Mouse (Mus musculus): ENCODE measurements around the gene Cpb1.

DNA sequence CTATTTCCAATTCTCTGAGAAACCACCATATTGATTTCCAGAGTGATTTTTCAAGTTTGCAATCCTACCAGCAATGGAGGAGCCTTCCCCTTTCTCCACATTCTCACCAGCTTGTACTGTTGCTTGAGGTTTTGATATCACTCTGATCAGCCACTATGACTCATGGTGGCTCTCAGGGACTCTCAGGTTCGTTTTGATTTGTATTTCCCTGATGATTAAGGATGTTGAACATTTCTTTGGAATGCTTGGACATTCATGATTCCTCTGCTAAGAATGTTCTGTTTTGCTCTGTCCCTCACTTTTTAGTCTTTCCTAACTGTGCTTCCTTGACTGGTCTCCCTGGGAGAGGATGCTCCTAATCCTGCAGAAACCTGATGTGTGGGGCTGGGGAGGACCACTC, 6.3 kb upstream of the Cpb1 start:
- TF ChIP-seq POLR2A (IDR thresholded peaks at IDR 0.05; ENCODE audit: insufficient read length, low read depth) (no peak), SRF (IDR thresholded peaks at IDR 0.05; ENCODE audit: control insufficient read depth, insufficient read length, low read depth) (no peak), TCF12 (IDR thresholded peaks at IDR 0.05; ENCODE audit: insufficient read depth, poor library complexity, severe bottlenecking) (no peak), MAX (IDR thresholded peaks at IDR 0.05; ENCODE audit: low read depth) (no peak), CEBPB (IDR thresholded peaks at IDR 0.05; ENCODE audit: insufficient read depth, poor library complexity, severe bottlenecking) (no peak), E2F4 (IDR thresholded peaks at IDR 0.05; ENCODE audit: insufficient read depth) (no peak), MYOD1 (IDR thresholded peaks at IDR 0.05; ENCODE audit: control insufficient read depth in 1 of 3, insufficient read length in 2 of 3, low read depth in 2 of 3) (no peak), MYOG (IDR thresholded peaks at IDR 0.05; ENCODE audit: control insufficient read depth in 1 of 3, insufficient read depth in 1 of 3, insufficient read length in 2 of 3, low read depth in 2 of 3) (no peak), USF1 (IDR thresholded peaks at IDR 0.05; ENCODE audit: low read depth) (no peak), POLR2AphosphoS2 (IDR thresholded peaks at IDR 0.05; ENCODE audit: insufficient read length, low read depth) (no peak), TCF3 (IDR thresholded peaks at IDR 0.05; ENCODE audit: insufficient read length, low read depth) (no peak), REST (IDR thresholded peaks at IDR 0.05; ENCODE audit: insufficient read depth, insufficient read length) (no peak)

All from myocyte (in vitro differentiated cells).